Mouse (Mus musculus) kidney, adult 2 months (tissue): ENCODE measurements around the gene Fam227a. TPM values are rescaled to one million over a fixed set of nuclear protein-coding genes. Genes with fewer than 3 reads are reported as not detected.

ENCODE experiments used
- DNase-seq: peaks from one replicate; pipeline ENCODE4 v3.0.0; 2021
- H3K27ac ChIP-seq: fragments of 200-500 bp; 2 replicates; pipeline ENCODE4 v1.5.1; 2012; ENCODE audit warnings: low read depth, low read length, control low read depth, inconsistent platforms; ENCODE audit not compliant: insufficient read depth
- H3K27me3 ChIP-seq: fragments of 200-500 bp; replicated peaks from 2 replicates; pipeline ENCODE4 v1.6.1; 2012; ENCODE audit warnings: mild to moderate bottlenecking, moderate library complexity, low read length, inconsistent platforms; ENCODE audit not compliant: control insufficient read depth, insufficient read depth
- H3K36me3 ChIP-seq: fragments of 200-500 bp; 2 replicates; pipeline ENCODE4 v1.6.1; 2012; ENCODE audit warnings: mild to moderate bottlenecking, moderate library complexity, low read length, inconsistent platforms; ENCODE audit not compliant: control insufficient read depth, insufficient read depth
- H3K4me1 ChIP-seq: fragments of 200-500 bp; 2 replicates; pipeline ENCODE4 v1.6.1; 2011; ENCODE audit warnings: low read length; ENCODE audit not compliant: control insufficient read depth, insufficient read depth
- H3K4me3 ChIP-seq: fragments of 200-500 bp; 2 replicates; pipeline ENCODE4 v1.5.1; 2011; ENCODE audit warnings: mild to moderate bottlenecking, low read depth, low read length, control low read depth; ENCODE audit not compliant: insufficient read depth
- CTCF ChIP-seq: fragments of 200-500 bp; conservative IDR thresholded peaks from 2 replicates; pipeline ENCODE4 v1.5.1; 2011; ENCODE audit warnings: low read depth, mild to moderate bottlenecking, control low read depth, low read length, moderate library complexity, mixed read lengths; ENCODE audit not compliant: insufficient read depth, insufficient read length
- POLR2A ChIP-seq: fragments of 200-500 bp; IDR thresholded peaks from one replicate; pipeline ENCODE4 v1.6.1; 2011; ENCODE audit warnings: low read depth, low read length, control low read depth
- WGBS: fragments of 180-500 bp; shearing (Covaris S2); methylation state at CpG from one replicate; pipeline ENCODE4 v1.1.7; 2018; 5-methylcytosine and 5-hydroxymethylcytosine counted together
- polyA plus RNA-seq: library from polyadenylated mRNA; depleted of rRNA; stranded (reverse); fragments of >200 nt; gene quantifications from 2 replicates; pipeline ENCODE4 v1.2.3, GENCODE M21; 2012; rRNA removed

The Fam227a gene
- polyA plus RNA-seq, result 1.3 and 1.5 TPM in 2 replicates

DNA sequence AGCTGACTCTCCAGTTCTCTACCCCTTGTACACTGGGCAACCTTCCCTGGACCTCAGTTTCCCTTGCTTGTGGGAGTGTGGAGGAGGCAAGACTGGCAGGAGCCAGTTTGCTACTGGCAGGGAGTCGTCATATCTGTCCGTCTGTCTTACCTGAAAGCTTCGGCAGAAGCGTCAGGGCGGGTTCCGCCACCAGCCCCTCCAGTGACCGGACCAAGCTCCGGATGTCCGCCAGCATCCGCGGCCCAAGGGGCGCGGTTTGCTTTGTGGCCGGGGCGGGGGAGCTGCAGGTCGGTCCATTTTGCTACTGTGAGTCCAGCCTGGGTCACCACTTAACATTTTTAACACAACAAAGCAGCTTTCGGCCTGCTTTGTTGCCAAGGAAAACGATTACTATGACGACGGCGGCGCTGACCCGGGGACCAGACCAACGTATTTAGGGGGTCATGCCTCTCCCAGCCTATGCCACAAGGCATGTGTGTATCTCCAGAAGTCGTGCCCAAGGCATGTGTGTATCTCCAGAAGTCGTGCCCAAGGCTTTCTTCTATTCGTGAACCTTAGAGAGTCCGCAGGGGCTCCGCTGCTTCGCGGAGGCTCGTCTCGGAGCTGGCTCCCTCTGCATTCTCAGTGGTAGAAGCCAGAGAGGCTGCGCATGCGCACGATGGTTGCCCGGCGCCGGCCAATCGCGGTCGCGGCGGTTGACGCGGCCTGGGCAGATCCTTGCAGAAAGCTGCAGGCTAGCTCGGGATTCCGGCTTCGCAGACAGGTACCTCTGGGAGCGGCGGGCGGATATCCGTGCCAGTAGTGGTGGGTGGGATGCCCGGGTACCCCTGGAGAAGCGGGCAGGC lies at the start of gene Fam227a, which contains the start of gene Cby1:
Gene Fam227a, minus strand, starts transcription at position 426 of the 845 bp plus-strand sequence.
Gene Cby1, plus strand, starts transcription at position 669 of the 845 bp plus-strand sequence.
- under 1% methylated on average over 55 of the region's 55 CpGs for WGBS
- 0 out of 2 replicates have a peak, but pooled peaks cover 3% of the 10 kb centered on the region for H3K4me1 ChIP-seq
- H3K36me3 ChIP-seq, result no peaks in the 10 kb centered on the region
- peak; percentile 97 for DNase-seq
- no peak for TF ChIP-seq CTCF
- no peak for TF ChIP-seq POLR2A
- H3K27me3 ChIP-seq, result no peaks in the 10 kb centered on the region
- peak within 1 kb of the TSS; percentile 96 for H3K27ac ChIP-seq
- H3K4me3 ChIP-seq, result peak within 1 kb of the TSS; percentile 78

DNA sequence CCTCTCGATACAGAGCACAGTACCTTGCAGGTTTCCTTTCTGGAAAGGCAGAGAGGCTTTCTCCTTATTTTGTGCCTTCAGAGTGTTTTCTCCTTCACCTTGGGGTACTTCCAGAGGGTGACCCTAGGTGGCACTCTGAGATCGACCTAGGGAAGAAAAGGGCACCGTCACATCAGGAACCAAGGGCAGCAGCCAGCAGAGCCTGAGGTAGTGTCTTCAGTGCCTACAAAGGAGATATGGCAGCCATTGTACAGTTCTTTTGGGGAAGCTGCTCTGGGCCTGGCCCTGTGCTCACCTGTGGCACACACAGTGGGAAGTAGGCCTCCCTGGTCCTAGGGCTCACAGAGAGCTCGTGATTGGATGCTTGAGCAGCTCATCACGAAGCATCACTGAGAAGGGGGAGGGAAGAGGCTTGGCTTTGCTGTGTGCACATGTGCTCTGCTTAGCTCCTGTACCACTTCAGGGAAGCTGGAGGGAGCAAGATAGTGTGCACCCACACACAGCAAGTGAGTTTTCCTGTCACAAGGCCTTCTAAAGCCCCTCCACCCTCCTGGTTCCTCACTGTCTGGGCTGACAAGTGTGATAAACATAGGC lies 49.6 kb upstream of the Fam227a start:
- Histone ChIP-seq H3K4me1 (no peaks in the 10 kb centered on the region), H3K4me3 (no peak overlapping the region), H3K36me3 (no peaks in the 10 kb centered on the region), H3K27ac (no peak overlapping the region), H3K27me3 (no peaks in the 10 kb centered on the region)
- no peak for DNase-seq
- WGBS, result 86% methylated on average over 5 of the region's 5 CpGs
- TF ChIP-seq CTCF, result 0 out of 2 replicates have a peak, but pooled peaks have one; percentile 1
- no peak for TF ChIP-seq POLR2A

- H3K27me3 ChIP-seq, result no peaks in the 10 kb centered on the region
- H3K4me3 ChIP-seq, result no peak overlapping the region
- DNase-seq, result peak; percentile 68
- TF ChIP-seq CTCF (no peak), POLR2A (no peak)
- WGBS, result 64% methylated on average over 17 of the region's 17 CpGs
- H3K4me1 ChIP-seq, result no peaks in the 10 kb centered on the region
- H3K36me3 ChIP-seq, result no peaks in the 10 kb centered on the region
- H3K27ac ChIP-seq, result no peak overlapping the region
These were observed 48.0 kb upstream of the Fam227a start for GRCm38 (mm10) chr15:79706603-79707214.

- H3K27ac ChIP-seq, result no peak overlapping the region
- TF ChIP-seq CTCF (no peak), POLR2A (no peak)
- no peak overlapping the region for H3K4me3 ChIP-seq
- no peak for DNase-seq
- H3K36me3 ChIP-seq, result no peaks in the 10 kb centered on the region
- H3K27me3 ChIP-seq, result no peaks in the 10 kb centered on the region
- peaks cover 17% of the 10 kb centered on the region for H3K4me1 ChIP-seq
- WGBS, result 54% methylated on average over 9 of the region's 9 CpGs
These were observed 38.9 kb upstream of the Fam227a start for GRCm38 (mm10) chr15:79697558-79698187.

- peak; percentile 83 for DNase-seq
- Histone ChIP-seq H3K27me3 (no peaks in the 10 kb centered on the region), H3K4me3 (no peak overlapping the region), H3K36me3 (no peaks in the 10 kb centered on the region), H3K4me1 (peaks cover 17% of the 10 kb centered on the region), H3K27ac (peak overlapping the region; percentile 17; the same call in 1 of the 2 replicates)
- TF ChIP-seq CTCF, result no peak
- no peak for TF ChIP-seq POLR2A
- 53% methylated on average over 6 of the region's 6 CpGs for WGBS
These were observed 38.3 kb upstream of the Fam227a start for GRCm38 (mm10) chr15:79697011-79697410.

DNA sequence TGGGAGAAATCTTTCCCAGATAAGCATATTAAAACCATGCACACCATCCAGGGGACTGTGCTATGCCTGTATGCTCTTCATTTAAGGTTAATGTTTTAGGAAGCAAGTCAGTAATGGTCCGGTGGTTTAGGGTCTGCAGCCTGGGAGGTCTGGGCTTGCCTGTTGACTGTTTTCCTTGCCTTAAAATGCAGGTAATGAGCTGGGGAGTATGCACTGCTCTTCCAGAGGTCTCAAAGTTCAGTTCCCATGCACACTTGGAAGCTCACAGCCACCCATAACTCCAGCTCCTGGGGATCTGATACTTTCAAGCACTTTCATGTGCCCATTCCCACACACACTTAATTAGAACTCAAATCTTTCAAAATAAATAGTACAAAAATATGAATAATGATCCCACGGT lies 37.8 kb upstream of the Fam227a start:
- no peaks in the 10 kb centered on the region for H3K27me3 ChIP-seq
- H3K4me3 ChIP-seq, result no peak overlapping the region
- H3K27ac ChIP-seq, result peak overlapping the region; percentile 17; the same call in 1 of the 2 replicates
- H3K36me3 ChIP-seq, result no peaks in the 10 kb centered on the region
- WGBS, result 52% methylated on average over 2 of the region's 2 CpGs
- DNase-seq, result peak; percentile 66
- H3K4me1 ChIP-seq, result peaks cover 22% of the 10 kb centered on the region
- TF ChIP-seq CTCF (no peak), POLR2A (no peak)

- no peak overlapping the region for H3K27ac ChIP-seq
- no peak for TF ChIP-seq CTCF
- H3K4me1 ChIP-seq, result peaks cover 25% of the 10 kb centered on the region
- no peaks in the 10 kb centered on the region for H3K36me3 ChIP-seq
- no peak overlapping the region for H3K4me3 ChIP-seq
- no peaks in the 10 kb centered on the region for H3K27me3 ChIP-seq
- no peak for DNase-seq
- WGBS, result 77% methylated on average over 3 of the region's 3 CpGs
These were observed 36.8 kb upstream of the Fam227a start for GRCm38 (mm10) chr15:79695516-79695915.
